Mouse (Mus musculus): ENCODE results near the gene Tspan9.

Tspan9 gene

GRCm38 (mm10) chr6:128143390-128144020 is at the start of gene Tspan9:
Gene Tspan9, minus strand, starts transcription at chr6:128143594.
- DNase-seq (ENCODE audit: low spot score): peak; percentile 82

GRCm38 (mm10) chr6:128183521-128183920 is 40.1 kb upstream of the Tspan9 start:
- no peak for DNase-seq (ENCODE audit: low spot score)

- no peak for DNase-seq (ENCODE audit: low spot score)
These were observed 37.8 kb upstream of the Tspan9 start for GRCm38 (mm10) chr6:128181176-128181575.

GRCm38 (mm10) chr6:128179651-128180050 is 36.3 kb upstream of the Tspan9 start:
- no peak for DNase-seq (ENCODE audit: low spot score)

- DNase-seq (ENCODE audit: low spot score): peak; percentile 13
These were observed 35.9 kb upstream of the Tspan9 start for GRCm38 (mm10) chr6:128179247-128179646.

DNA sequence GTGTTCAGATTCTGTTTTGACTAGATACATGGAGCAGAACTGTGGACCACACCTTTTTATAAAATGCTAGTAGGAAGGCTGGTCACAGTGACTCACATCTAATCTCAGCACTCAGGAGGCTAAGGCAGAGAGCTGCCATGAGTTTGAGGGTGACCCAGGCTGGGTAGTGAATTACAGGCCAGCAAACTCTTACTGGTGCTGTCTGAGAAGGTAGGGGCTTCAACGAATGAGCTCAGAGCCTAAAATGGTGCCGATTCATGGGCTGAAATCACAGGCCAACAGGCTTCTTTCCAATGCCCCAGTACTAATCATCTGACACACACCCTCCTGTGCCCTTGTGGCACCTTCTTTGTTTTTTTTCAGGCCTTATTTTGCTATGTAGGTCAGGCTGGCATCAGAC is 35.3 kb upstream of the Tspan9 start:
- DNase-seq (ENCODE audit: low spot score): no peak

DNA sequence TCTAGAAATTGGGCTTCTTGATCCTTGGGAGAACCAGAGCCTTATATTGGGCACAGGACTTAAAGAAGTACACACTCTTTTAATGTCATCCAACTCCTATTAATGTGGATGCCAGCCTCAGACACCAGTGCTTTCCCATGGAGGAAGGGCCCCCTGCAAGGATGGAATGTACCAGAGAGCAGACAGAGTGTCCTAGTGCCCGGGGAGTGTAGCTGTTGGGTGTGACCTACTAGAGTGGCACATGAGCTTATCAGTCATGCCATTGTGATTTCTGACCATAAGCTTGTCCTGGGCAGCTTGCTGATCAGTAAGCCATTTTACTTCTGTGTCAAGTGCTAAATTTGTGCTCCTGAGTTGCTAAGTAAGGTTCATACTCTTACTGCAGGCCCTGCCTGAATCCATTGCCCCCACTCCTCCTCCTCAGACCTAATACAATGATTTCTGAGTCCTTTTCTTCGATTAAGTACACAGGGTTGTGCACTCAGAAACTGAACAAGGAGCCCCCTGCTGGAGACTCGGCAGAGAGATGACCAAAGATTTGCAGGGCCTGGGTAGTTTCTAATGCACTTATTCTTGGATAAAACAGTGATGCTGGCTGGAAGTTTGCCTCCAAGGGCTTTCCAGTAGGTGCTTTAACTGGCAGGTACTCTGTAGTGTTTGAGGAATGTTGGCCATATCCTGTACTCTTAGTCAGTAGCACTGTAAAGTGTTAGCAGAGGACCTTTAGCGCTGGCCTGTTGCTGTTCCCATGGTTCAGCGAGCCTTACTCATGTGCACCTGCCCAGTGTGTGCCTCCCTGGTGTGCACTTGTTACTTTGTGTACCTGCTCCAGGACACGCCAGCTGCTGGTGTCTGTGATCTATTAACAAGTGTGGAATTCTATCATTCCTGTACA is 25.6 kb upstream of the Tspan9 start:
- peak; percentile 29 for DNase-seq (ENCODE audit: low spot score)

GRCm38 (mm10) chr6:128165564-128165963 is 22.2 kb upstream of the Tspan9 start:
- DNase-seq (ENCODE audit: low spot score): no peak

DNA sequence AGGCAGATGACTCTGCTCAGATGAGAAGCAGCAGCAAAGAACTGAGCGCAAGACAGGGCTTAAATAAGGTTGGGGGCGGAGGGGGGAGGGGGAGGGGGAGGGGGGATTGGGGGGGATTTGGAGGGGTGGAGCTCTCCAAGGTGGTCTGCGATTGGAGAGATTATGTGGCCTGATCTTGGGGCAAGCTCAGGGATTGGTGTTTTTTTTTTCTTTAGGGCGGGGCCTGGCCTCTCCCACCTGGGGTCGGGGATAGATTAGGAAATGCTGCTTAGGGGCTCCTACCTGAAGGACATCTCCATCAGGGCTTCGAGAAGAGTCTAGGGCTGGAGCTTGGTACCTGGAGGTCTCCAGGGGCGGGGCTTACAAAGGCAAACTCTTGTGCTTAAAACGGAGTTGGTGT is 21.2 kb upstream of the Tspan9 start:
- DNase-seq (ENCODE audit: low spot score): no peak

- DNase-seq (ENCODE audit: low spot score): no peak
These were observed 15.7 kb upstream of the Tspan9 start for GRCm38 (mm10) chr6:128159092-128159491.

DNA sequence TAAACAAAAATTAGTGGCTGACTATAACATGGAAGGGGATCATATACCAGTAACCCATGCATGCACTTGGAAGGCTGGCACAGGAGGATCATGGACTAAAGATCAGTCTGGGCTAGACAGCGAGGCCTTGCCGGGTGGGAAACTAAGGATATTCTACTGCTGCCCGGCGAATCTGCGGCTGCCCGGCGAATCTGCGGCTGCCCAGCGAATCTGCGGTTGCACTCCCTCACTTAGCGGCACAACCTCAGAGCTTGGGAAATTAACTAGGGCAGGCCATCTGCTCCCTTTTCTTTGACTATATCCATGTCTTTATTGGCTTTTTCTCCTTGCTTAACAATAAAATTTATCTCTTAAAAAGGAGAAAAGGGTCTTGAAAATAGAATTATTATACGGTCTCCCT is 14.6 kb upstream of the Tspan9 start:
- DNase-seq (ENCODE audit: low spot score): no peak

GRCm38 (mm10) chr6:128156476-128156875 is 13.1 kb upstream of the Tspan9 start:
- DNase-seq (ENCODE audit: low spot score): no peak

DNA sequence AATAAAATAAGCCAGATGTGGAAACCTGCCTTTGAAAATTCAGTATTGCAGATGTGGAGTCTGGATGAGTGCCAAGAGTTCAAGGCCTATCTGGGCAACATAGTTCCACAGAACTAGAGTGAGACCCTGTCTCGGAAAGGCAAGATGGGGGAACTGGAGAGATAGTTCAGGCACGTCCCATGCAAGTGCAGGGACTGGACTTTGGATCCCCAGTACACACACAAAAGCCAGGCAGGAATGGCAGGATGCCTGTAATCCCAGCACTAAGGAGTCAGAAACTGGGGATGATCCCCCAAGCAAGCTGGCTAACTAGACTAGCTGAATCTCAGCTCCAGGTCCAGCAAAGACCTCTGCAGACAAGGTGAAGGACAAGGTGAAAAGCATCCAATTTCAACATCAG is 12.5 kb upstream of the Tspan9 start:
- no peak for DNase-seq (ENCODE audit: low spot score)

DNA sequence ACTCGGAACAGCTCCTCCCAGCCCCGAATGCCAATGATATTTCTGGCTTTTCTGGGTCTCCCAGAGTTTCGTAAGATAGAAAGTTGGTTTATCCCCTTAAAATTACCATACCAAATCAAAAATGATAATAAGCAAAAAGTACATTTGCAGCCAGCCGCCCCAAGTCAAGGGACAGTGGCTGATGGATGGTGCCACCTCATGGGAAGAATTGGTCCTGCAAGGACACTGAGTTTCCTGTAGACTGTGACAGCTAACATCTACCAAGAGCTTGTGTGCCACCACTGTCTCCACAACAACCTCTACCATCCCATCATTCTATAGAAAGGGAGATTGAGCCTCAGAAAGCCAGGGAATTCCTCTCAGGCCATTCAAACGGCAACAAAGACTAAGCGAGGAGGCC is 2.4 kb upstream of the Tspan9 start:
- peak; percentile 62 for DNase-seq (ENCODE audit: low spot score)

GRCm38 (mm10) chr6:128142369-128143278 is 770 bp downstream of the Tspan9 start:
- DNase-seq (ENCODE audit: low spot score): peak; percentile 42

DNA sequence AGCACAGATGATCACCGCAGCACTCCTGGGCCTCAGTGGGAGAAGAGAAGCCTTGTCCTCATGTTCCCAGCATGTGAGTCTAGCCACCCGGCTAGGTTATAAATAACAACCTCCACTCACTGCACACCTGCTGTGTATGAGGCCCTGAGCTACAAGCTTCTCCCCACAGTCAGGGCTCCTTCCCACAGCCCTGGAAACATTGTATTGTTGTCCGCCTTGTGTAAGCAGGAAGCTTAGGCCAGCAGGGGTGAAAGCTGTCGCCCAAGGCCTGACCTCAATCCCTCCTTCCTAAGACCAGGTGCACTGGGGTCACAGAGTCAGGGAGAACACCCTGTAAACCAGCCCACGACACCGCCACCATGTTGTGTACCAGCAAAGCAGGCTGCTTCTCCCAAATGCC is 2.7 kb downstream of the Tspan9 start:
- DNase-seq (ENCODE audit: low spot score): no peak

DNA sequence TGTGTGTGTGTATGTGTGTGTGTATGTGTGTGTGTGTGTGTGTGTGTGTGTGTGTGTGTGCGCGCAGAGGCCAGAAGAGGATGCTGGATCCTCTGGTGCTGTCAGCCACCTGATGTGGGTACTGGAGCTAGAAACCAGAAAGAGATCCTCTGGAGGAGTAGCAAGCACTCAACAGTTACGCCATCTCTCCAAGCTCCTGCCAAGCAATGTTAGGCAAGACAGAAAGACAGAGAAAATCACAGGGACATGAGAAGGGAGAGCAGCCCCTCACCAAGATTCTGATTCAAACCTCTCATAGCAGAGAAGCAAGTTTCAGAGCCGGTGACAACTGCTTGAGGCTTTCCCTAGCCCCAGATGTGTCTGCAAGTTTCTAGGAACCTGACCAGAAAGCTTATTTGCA is 5.5 kb downstream of the Tspan9 start:
- DNase-seq (ENCODE audit: low spot score): no peak

- no peak for DNase-seq (ENCODE audit: low spot score)
These were observed 6.7 kb downstream of the Tspan9 start for GRCm38 (mm10) chr6:128136654-128137053.

GRCm38 (mm10) chr6:128135459-128135858 is 7.9 kb downstream of the Tspan9 start:
- DNase-seq (ENCODE audit: low spot score): no peak

GRCm38 (mm10) chr6:128135006-128135405 is 8.4 kb downstream of the Tspan9 start:
- DNase-seq (ENCODE audit: low spot score): no peak

DNA sequence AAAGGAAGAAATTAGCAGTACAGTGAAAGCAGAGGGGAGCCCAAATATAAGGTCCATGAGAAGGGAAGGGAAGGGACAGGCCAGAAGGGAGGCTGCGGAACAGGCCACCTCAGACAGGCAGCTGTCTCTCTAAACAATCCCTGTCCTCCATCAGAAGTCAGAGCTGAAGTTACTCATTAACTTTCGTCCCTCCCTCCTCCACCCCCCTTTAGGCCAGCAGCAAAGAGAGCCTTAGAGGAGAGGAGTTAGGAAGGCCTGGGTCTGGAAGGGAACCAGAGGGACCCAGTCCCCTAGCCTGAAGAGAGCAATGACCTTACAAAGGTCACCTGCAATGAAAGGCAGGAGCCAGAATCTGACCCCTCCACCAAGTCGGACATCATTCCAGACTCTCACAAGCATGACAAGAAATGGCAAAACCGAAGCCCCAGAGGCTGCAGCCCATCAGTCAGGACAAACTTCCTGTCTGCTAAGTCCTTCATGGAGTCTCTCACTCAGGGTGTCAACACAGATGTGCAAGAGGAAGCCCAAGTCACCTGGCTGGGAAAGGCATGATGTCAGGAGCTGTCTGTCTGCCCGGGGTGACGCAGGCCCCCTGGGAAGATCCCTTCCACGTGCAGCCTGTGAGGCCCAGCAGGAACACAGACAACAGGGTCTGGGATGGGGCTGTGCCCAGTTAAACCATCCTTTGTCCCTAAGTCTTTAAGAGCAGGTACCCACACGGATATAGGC is 9.0 kb downstream of the Tspan9 start:
- peak; percentile 27 for DNase-seq (ENCODE audit: low spot score)
